Mouse (Mus musculus) thymus, postnatal 4 days (tissue): ENCODE results near the gene Ttc36.

Experiments used
- DNase-seq: peaks from one replicate; pipeline ENCODE4 v3.0.0; 2021

The Ttc36 gene

GRCm38 (mm10) chr9:44802808-44803450 is at the start of gene Ttc36:
Gene Ttc36 (minus strand): TSS chr9:44803072.
- DNase-seq = no peak

GRCm38 (mm10) chr9:44847446-44847845 is 44.6 kb upstream of the Ttc36 start:
- no peak for DNase-seq

GRCm38 (mm10) chr9:44841241-44841640 is 38.4 kb upstream of the Ttc36 start:
- DNase-seq = peak; percentile 45

- peak; percentile 91 for DNase-seq
These were observed 33.6 kb upstream of the Ttc36 start for GRCm38 (mm10) chr9:44836439-44836838.

- no peak for DNase-seq
These were observed 29.5 kb upstream of the Ttc36 start for GRCm38 (mm10) chr9:44832356-44832755.

- no peak for DNase-seq
These were observed 27.6 kb upstream of the Ttc36 start for GRCm38 (mm10) chr9:44830506-44830905.

GRCm38 (mm10) chr9:44828944-44829343 is 26.1 kb upstream of the Ttc36 start:
- DNase-seq = no peak

GRCm38 (mm10) chr9:44826660-44827059 is 23.8 kb upstream of the Ttc36 start:
- DNase-seq = no peak

- DNase-seq = no peak
These were observed 17.3 kb upstream of the Ttc36 start for GRCm38 (mm10) chr9:44819920-44820827.

- DNase-seq = no peak
These were observed 14.7 kb upstream of the Ttc36 start for GRCm38 (mm10) chr9:44817522-44817921.

- DNase-seq = no peak
These were observed 11.3 kb upstream of the Ttc36 start for GRCm38 (mm10) chr9:44814179-44814578.

GRCm38 (mm10) chr9:44810316-44810715 is 7.4 kb upstream of the Ttc36 start:
- DNase-seq = no peak

- DNase-seq = no peak
These were observed 4.9 kb upstream of the Ttc36 start for GRCm38 (mm10) chr9:44807778-44808177.

- DNase-seq = no peak
These were observed 4.3 kb upstream of the Ttc36 start for GRCm38 (mm10) chr9:44807141-44807540.

GRCm38 (mm10) chr9:44805536-44805935 is 2.7 kb upstream of the Ttc36 start:
- DNase-seq = no peak

GRCm38 (mm10) chr9:44804678-44805077 is 1.8 kb upstream of the Ttc36 start:
- no peak for DNase-seq

- no peak for DNase-seq
These were observed 1.2 kb downstream of the Ttc36 start for GRCm38 (mm10) chr9:44801669-44802068.

GRCm38 (mm10) chr9:44799958-44800324 is 2.9 kb downstream of the Ttc36 start:
- no peak for DNase-seq

- peak; percentile 77 for DNase-seq
These were observed 3.5 kb downstream of the Ttc36 start, which contains the start of gene Tmem25 for GRCm38 (mm10) chr9:44799102-44799957. Gene Tmem25 (minus strand): TSS chr9:44799307.

GRCm38 (mm10) chr9:44798298-44798697 is 4.6 kb downstream of the Ttc36 start:
- no peak for DNase-seq

GRCm38 (mm10) chr9:44792842-44793241 is 10.0 kb downstream of the Ttc36 start:
- no peak for DNase-seq

- DNase-seq = peak; percentile 94
These were observed 29.9 kb downstream of the Ttc36 start for GRCm38 (mm10) chr9:44772750-44773651.
